Mouse (Mus musculus) myocyte (in vitro differentiated cells): Measurements from ENCODE around the gene Kank1.

Experiments used
- POLR2A ChIP-seq: IDR thresholded peaks from one replicate; pipeline ENCODE4 v1.6.1; 2011; ENCODE audit warnings: low read depth, mild to moderate bottlenecking, control low read depth, moderate library complexity; ENCODE audit not compliant: insufficient read length
- POLR2AphosphoS2 ChIP-seq: IDR thresholded peaks from one replicate; pipeline ENCODE4 v1.6.1; 2011; ENCODE audit warnings: low read depth, control low read depth; ENCODE audit not compliant: insufficient read length
- USF1 ChIP-seq: IDR thresholded peaks from one replicate; pipeline ENCODE4 v1.6.1; 2011; ENCODE audit warnings: low read depth, mild to moderate bottlenecking, control low read depth, moderate library complexity

GRCm38 (mm10) chr19:25479152-25479669, 242.4 kb downstream of the Kank1 start:
- TF ChIP-seq POLR2A (no peak), USF1 (no peak), POLR2AphosphoS2 (no peak)
